Mouse (Mus musculus) large intestine, adult 2 months (tissue): Measurements from ENCODE around the gene Adcy6. TPM values are rescaled to one million over a fixed set of nuclear protein-coding genes. Genes with fewer than 3 reads are reported as not detected.

Experiments used
- DNase-seq: peaks from one replicate; pipeline ENCODE4 v3.0.0-alpha.2; 2012; ENCODE audit warnings: low read depth, low spot score
- WGBS: fragments of 180-500 bp; shearing (Covaris S2); methylation state at CpG from one replicate; pipeline ENCODE4 v1.1.7; 2018; 5-methylcytosine and 5-hydroxymethylcytosine counted together
- polyA plus RNA-seq: library from polyadenylated mRNA; depleted of rRNA; stranded (reverse); fragments of >200 nt; gene quantifications from 2 replicates; pipeline ENCODE4 v1.2.3, GENCODE M21; 2012

The Adcy6 gene
- polyA plus RNA-seq, 1 experiment, result 64.9 TPM

DNA sequence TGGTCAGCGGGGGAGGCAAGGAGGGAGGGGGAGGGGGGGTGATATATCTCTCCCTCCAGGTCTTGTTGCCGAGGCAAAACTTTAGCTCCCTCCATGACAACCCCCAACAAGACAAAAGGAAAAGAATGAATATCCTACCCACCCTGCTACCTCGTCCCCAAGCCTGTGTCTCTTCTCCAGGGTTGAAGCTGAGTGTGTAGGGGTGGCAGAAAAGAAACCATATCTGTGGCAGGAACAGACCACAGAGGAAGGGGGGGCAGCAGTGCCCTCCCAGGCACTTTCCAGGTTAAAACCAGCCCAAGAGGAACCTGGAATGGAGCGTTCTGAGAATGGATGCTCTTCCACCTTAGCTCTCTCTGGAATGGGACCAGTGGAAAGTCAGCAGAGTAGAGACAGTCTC, 20.7 kb upstream of the Adcy6 start, which contains the start of gene Cacnb3:
Gene Cacnb3, plus strand, starts transcription at position 301 of the 400 bp plus-strand sequence.
- WGBS, result 63% methylated on average over 4 of the region's 4 CpGs
- no peak for DNase-seq

DNA sequence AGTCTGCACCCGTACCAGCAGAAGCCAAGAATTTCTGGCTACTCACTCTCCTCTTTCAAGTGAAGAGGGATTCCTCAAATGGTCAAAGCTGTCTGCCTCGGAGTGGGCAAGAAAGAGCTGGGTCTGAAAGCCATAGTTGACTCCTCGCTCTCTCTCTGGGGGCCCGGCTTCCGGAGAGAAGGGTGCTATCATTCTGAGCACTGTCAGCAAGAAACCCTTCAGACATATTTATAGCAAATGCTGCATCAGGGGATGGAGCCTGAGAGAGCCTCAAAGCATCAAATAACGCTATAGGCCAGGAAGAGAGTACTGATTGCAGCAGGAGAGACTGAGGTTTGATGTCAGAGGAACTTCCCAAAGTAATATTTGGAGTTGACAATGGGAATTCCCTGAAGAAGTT, 19.6 kb upstream of the Adcy6 start:
- no peak for DNase-seq
- WGBS, result 71% methylated on average over 6 of the region's 6 CpGs

DNA sequence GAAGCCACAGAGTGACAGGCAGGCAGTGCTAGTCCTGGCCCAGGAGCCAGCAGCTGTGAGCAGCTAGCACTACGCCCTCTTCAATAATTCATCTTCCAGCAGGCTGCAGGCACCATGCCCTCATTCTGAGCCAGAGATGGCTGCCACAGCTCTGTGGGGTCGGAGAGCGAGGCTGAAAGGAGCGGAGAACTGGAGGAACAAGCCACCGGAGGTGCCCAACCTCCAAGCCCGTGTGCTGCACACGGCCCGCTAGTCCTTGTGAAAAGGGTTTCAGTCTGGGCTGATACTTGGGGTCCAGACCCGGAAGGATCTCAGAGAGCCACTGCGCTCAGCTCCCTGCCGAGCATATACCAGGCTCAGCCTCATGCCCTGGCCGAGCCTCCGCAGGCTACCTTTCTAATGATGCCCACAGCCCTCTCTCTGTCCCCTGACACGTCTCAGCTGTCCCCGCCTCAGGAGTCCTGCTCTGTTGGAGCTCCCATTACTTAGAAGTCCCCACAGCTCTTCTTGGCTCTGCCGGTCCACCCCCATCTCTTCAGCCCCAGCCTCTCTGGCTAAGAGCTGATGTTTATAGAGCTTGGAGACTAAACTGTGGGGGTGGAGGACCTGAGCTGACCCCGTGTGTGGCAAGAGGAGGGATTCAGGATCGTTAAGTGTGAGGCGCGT, 18.8 kb upstream of the Adcy6 start:
- no peak for DNase-seq
- 48% methylated on average over 20 of the region's 20 CpGs for WGBS

DNA sequence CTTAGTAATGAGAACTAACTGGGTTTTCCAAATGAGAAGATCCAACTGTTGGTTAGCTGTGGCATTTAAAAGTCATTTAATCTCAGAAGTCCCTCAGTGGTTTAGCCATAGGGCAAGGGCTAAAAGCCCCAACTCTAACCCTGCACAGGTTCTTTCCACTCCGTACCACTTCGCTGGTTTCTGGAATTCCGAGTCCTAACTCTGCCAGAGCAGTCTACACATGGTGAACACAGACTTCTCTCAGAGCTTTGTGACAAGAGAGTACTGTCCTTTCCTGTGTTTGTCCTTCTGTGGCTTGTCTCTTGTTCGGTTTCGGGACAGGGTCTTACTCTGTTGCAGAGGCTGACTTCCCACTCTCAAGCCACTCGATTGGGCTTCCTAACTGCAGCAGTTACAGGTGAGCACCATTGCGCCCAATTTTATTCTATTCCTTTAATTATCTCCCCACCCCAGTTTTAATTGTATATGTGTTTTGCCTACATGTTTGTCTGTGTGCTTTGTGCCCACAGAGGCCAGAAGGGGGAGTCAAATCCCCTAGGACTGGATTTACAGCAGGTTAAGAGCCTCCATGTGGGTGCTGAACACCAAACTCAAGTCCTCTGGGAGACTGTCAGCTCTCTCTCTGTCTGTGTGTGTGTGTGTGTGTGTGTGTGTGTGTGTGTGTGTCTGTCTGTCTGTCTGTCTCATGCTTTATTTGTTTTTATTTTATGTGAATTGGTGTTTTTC, 16.8 kb upstream of the Adcy6 start:
- WGBS, result 66% methylated on average over 7 of the region's 7 CpGs

DNA sequence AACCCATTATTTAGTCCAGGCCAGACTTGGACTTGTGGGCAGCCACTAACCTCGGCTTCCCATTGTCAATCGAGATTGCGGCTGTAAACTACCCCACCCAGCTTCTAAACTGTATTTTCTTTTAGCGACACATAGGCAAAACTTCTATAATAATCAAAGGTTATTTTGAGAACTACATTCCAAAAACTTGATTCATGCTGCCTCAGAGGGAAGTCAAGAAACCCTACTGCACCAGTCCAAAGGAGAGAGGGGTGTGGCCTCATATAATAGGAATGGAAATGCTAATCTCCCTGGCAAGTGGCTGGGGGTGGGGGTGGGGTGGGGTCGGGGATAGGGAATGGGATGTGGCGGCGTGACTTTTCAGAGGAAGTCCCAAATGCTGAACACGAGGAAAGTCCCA, 16.2 kb upstream of the Adcy6 start:
- WGBS, result 7% methylated on average over 8 of the region's 8 CpGs
- no peak for DNase-seq

More for the DNA sequence above, 16.8 kb upstream of the Adcy6 start:
- DNase-seq, result no peak

DNA sequence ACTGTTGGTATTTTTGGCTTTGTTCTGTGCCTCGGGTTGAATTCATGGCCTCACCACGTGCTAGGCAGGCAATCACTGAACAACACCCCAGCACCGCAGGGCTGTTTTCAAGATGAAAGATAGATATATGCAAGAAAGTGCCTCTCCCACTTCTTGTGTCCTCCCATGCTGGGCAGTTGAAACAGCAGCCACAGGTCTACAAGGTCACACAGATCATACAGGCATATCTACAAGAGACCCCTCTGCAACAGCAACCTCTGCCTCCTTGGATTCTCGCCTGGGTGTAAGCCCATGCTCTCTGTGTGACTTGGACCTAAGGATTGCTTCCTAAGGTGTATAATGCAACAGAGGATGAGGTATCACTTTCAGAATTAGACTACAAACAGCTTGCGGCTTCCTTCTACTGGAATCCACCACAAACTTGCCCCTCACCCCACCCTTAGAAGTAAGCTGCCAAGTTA, 13.5 kb upstream of the Adcy6 start:
- WGBS, result 41% methylated on average over 5 of the region's 5 CpGs
- DNase-seq, result no peak

DNA sequence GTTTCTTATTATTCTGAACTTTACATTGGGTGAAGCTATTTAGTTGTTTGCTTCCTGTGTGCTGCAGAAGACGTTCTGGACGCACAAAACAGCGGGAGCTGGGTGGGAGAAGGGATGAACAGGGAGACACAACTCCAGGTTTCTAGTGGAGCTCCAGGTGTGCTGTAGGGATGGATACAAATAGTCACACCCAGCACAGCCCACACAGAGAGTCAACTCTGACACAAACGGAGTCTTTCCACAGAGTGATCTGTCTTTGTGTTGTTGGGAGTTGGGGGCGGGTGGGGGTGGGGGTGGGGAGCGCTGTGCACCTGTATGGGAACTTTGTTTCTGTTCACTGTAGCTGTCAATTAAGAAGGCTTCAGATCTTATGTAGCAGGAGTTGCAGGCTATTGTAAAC, 12.8 kb upstream of the Adcy6 start:
- DNase-seq, result no peak
- WGBS, result 43% methylated on average over 6 of the region's 6 CpGs

DNA sequence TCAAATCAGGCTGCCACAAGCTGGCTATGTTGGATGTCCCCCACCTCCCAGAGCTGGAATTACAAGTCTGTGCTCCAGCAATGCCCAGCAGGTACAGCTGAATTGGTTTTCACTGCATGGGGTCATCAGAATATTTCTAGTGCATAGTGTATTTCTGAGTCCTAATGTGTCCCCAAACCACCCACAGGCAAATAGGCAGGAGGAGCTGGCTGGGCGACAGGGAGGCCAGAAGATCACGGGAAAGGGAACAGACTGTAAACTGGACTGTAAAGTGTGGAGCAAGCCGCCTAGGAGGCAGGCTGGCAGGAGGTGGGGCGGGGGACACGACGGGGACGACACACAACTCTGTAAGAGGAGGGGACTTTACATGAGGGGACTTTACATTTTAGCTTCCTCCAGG, 12.3 kb upstream of the Adcy6 start:
- DNase-seq, result no peak
- 17% methylated on average over 7 of the region's 7 CpGs for WGBS

DNA sequence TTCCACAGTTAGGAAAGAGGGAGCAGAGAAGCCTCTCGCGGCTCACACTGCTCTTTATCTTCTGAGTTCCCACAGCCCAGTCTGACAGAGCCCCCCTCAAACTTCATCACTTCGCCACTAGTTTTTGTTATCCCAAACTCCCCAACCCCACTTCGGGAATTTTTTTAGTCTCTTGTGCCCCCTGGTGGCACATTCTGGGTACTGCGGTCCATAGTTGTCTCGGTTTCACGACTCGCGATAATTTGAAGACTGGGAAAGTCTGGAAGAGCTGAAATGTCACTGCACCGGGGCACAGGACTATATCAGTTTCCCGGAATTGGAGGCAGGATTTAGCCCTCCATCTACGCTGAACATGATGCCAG, 7.3 kb upstream of the Adcy6 start:
- under 1% methylated on average over 12 of the region's 12 CpGs for WGBS
- no peak for DNase-seq

DNA sequence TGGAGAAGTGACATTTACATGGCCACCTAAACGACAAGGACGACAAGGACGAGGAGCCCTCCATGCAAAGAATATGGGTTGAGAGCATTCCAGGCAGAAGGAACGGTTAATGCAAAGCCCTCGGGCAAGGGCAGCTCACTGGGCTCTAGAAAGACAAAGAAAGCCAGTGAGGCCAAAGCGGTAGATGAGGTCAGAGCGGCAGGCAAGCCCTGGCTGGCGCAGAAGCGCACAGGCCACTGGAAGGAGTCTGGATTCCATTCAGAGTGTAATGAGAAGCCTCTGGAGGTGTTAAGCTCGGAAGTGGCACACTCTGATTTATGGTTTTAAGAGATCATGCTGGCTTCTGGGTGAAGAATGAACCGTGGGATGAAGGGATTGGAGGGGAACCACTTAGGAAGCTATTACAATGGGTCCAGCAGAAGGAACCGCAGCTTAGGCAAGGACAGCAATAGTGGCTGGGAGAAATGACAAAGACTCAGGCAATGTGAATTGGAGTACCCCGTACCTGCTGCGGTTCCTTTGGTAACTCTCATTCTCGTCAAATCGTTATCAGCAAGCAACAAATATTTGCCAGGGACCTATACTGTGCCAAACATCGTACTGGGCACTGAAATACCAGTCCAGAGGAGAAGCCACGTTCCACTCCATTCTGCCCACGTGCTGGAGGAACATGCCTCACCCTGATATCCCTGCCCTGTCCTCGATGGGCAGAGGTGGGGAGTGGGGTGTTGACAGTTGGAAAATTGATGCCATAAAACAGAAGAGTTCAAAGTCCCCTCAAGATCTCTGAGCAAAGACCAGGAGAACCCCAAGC, 6.7 kb upstream of the Adcy6 start:
- no peak for DNase-seq
- WGBS, result 22% methylated on average over 20 of the region's 20 CpGs

DNA sequence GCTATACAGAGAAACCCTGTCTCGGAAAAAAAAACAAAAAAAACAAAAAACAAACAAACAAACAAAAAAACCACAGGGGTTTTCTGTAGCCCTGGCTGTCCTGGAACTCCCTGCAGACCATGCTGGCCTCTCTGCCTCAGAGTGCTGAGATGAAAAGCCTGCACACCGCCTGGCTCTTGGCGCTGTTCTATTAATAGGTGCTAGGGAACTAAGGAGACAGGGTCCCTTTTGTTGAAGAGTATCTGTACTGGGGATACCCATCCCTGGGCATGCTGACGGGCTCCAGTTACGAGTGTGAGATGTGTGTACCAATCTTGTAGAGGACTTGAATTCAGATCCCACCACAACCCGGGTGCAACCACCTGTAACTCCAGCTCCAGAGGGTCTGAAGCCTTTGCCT, 5.9 kb upstream of the Adcy6 start:
- no peak for DNase-seq
- 40% methylated on average over 6 of the region's 6 CpGs for WGBS

DNA sequence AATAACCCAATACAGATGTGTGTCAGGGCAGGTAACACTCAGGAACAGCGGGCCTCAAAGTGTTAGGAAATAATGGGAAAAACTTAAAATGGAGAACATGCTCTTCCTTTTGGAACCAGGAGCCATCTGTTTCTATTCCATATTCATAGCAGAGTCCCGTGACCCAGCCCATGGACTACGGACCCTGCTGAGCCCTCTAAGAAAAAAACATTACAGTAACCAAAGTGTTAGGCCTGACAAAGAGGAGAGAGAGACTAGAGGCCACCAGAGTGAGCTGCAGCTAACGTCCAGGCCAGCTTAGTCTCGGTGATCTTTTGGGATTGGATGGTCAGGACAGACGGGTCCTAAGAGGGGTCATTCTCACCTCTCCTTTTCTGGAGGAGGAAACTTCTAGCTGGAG, 5.1 kb upstream of the Adcy6 start:
- WGBS, result 26% methylated on average over 6 of the region's 6 CpGs
- no peak for DNase-seq

DNA sequence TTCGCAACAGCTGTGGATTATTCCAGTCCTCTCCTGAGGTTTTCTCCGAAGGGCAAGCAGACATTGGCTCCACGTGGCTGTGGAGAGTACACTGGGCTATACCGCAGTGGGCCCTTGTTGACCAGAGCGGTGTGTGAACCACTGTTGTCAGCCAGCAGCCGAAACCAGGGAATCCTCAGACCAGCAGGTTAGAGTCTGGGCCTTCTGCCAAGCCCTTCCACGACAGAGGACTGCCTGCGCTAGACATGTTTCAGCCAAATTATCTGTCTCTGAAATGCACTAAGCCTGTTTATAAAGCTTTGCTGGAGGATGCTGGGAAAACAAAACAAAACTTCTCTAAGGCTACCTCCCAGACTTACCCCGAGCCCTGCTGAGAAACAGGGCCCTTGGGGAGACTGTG, 4.7 kb upstream of the Adcy6 start:
- DNase-seq, result no peak
- WGBS, result 18% methylated on average over 9 of the region's 9 CpGs

DNA sequence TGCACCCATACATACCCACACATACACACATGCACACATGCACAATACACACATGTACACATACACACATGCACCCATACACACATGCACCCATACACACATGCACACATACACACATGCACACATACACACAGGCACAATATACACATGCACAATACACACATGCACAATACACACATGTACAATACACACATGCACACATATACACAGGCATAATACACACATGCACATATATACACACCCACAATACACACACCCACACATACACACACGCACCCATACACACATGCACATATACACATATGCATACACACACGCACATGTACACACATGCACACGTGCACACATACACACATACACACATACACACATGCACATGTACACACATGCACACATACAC, 2.4 kb upstream of the Adcy6 start:
- DNase-seq, result no peak
- WGBS, result 97% methylated on average over 3 of the region's 3 CpGs

DNA sequence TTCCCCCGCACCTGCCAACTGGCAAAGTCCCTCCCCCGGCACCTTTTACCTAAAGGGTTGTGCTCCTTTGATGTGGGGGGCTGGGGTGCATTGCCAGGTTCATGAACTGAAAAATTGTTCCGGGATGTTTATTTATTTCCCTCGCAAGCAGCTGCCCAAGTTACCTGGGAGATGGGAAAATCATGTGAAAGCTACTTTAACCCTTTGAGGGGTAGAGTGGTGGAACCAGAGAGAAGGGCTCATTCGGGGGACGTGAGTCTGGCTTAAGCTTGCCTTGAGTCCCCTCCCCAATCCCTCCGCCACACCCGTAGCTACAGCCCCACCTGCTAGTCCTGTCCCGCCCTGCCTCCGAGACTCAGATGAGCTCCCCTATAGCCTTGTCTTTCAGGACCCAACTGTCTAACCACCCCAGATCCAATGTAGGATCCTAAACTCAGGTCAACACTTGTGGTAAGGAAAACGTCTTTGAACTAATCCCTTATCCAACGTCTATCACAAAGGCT, 306 bp upstream of the Adcy6 start:
- WGBS, result 9% methylated on average over 12 of the region's 12 CpGs
- no peak for DNase-seq

DNA sequence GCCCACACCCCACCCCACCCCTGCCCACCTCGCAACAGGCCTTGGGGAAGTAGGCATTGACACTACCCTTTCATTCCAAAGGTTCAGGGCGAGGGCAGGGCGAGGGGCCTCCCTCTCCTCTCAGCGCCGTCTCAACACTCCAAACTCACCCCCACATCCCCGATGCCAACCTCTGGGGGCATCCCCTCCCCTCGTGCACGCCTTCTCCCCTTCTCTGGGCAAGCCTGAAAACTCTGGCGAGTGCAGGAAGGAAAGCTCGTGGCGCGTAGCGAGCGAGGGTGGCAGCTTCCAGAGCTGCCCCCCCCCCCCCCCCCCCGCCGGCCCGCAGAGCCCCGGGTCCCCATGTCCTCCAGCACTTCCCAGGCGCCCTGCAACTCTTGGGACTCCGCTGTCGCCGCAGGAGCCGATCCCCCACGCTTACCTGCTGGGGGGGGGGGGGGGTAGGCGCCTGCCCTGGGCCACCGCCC, 1.1 kb downstream of the Adcy6 start:
- DNase-seq, result no peak
- WGBS, result 2% methylated on average over 11 of the region's 26 CpGs

DNA sequence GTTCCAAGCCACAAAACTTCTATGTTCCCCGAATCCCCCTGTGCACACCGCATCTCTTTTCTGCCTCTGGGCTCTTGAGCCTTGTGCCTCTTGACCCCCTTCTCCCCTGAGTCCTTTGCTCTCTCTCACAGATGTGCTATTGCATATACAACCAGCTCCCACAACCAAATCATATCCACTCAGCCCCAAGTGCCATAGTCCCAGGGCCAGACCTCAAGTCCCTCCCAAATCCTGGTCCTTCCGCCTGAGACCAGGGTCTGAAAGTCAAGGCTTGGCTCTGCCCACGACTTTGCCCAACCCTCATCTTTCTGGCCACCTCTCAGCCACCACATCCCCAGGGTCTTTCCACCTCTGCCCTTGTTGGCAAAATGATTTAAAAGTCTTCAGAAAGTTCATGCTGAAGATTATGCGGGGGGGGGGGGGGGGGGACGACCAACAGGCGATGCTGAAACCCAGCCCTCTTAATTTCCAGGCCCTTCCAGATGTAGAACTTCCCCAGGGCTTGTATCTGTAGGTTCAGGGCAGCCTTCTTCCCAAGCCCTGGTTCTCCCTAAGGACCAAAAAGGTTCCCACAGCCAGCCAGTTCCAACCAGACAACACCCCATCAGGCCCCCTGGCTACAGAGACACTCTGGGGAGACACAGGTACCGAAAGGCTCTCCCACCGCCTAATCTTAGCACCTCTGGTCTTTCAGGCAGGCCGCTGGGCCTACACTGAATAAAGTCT, 1.7 kb downstream of the Adcy6 start:
- WGBS, result 5% methylated on average over 10 of the region's 10 CpGs

DNA sequence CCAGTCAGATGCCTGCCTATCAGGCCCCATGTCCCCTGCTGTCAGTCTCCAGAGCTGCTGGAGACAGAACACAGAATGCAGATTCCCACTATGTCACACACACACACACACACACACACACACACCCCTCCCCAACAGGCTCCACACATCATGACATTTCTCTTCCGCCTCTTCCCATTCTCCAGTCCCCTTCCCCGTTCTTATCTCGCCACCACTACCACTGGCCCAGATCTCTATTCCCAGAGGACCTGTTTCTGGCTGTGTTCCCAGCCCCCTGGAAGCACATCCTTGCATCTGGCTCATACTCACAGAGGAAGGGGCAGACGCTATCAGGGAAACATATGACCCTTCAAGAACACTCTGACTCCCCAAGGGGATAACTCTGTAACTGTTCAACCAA, 2.3 kb downstream of the Adcy6 start:
- DNase-seq, result no peak
- WGBS, result 8% methylated on average over 4 of the region's 4 CpGs

More for the DNA sequence above, 1.7 kb downstream of the Adcy6 start:
- DNase-seq, result no peak

DNA sequence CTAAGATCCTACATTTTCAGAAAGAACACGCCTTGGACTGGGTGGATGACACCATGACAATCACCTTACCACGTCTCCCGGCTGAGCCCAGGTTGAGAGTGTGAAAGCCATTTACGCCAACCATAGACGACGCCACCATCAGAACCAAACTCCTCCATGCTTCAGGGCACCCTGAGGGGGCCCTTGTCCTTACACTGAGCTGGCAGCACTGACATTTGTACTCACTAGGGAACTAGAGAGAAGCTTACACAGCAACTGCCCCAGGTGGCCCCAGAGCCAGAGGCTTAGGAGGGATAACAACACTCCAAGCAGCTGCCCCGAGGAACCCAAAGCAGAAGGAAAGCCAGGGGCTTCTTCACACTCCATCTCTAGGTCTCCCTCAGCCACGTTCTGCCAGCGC, 3.1 kb downstream of the Adcy6 start:
- 31% methylated on average over 9 of the region's 9 CpGs for WGBS
- no peak for DNase-seq
